In genomic region chr16:78265151-78265590, GRCm38 (mm10) we compare ENCODE assay signal across 8 mouse cellular contexts. TPM values are rescaled to one million over a fixed set of nuclear protein-coding genes. Genes with fewer than 3 reads are reported as not detected.
DNase-seq lines count a peak whose midpoint lies in the region; ATAC-seq lines count a peak whose summit lies in the region.

No protein-coding gene starts in this region.

- no peaks in the 10 kb centered on the region for H3K27me3 ChIP-seq in heart, embryonic 10.5 days (ENCODE audit: insufficient read depth, poor library complexity, severe bottlenecking)
- H3K27me3 ChIP-seq in limb, embryonic 15.5 days = no peaks in the 10 kb centered on the region
- H3K27me3 ChIP-seq in midbrain, embryonic 14.5 days (ENCODE audit: control insufficient read depth, insufficient read depth, low read length) = no peaks in the 10 kb centered on the region
- H3K27me3 ChIP-seq in stomach, embryonic 15.5 days (replicated peaks) = no peaks in the 10 kb centered on the region

- no peak overlapping the region for H3K9ac ChIP-seq in limb, embryonic 15.5 days
- no peak overlapping the region for H3K9ac ChIP-seq in midbrain, embryonic 14.5 days (replicated peaks; ENCODE audit: low read length)
- no peak overlapping the region for H3K9ac ChIP-seq in stomach, embryonic 15.5 days

- H3K9me3 ChIP-seq in heart, embryonic 10.5 days = no peaks in the 10 kb centered on the region
- H3K9me3 ChIP-seq in limb, embryonic 15.5 days = no peaks in the 10 kb centered on the region
- H3K9me3 ChIP-seq in midbrain, embryonic 14.5 days (ENCODE audit: control insufficient read depth, low read length) = no peaks in the 10 kb centered on the region
- no peaks in the 10 kb centered on the region for H3K9me3 ChIP-seq in stomach, embryonic 15.5 days

- peak overlapping the region; percentile 58 for H3K4me3 ChIP-seq in heart, embryonic 10.5 days
- H3K4me3 ChIP-seq in limb, embryonic 15.5 days = peak overlapping the region; percentile 38
- H3K4me3 ChIP-seq in midbrain, embryonic 14.5 days (replicated peaks; ENCODE audit: low read depth, low read length) = peak overlapping the region; percentile 24
- peak overlapping the region; percentile 32 for H3K4me3 ChIP-seq in stomach, embryonic 15.5 days (replicated peaks)

- ATAC-seq in limb, embryonic 15.5 days (ENCODE audit: insufficient number of reproducible peaks, low FRiP score, low TSS enrichment, low read depth) = no peak
- peak; percentile 48; the same call in 1 of the 2 replicates for ATAC-seq in midbrain, embryonic 14.5 days (ENCODE audit: low FRiP score, low TSS enrichment)
- peak; percentile 85 for ATAC-seq in stomach, embryonic 15.5 days (ENCODE audit: insufficient read depth, low FRiP score, low read depth)

- H3K27ac ChIP-seq in heart, embryonic 10.5 days = peak overlapping the region; percentile 89
- H3K27ac ChIP-seq in limb, embryonic 15.5 days = no peak overlapping the region
- H3K27ac ChIP-seq in midbrain, embryonic 14.5 days (replicated peaks; ENCODE audit: low read depth, low read length) = no peak overlapping the region
- H3K27ac ChIP-seq in stomach, embryonic 15.5 days = peak overlapping the region; percentile 85

- peak overlapping the region; percentile 50 for H3K4me2 ChIP-seq in limb, embryonic 15.5 days
- H3K4me2 ChIP-seq in midbrain, embryonic 14.5 days (ENCODE audit: low read length) = peak overlapping the region; percentile 60
- peak overlapping the region; percentile 60 for H3K4me2 ChIP-seq in stomach, embryonic 15.5 days

- under 1% methylated on average over 7 of the region's 7 CpGs for WGBS in heart, embryonic 10.5 days
- WGBS in limb, embryonic 15.5 days = 0% methylated on average over 7 of the region's 7 CpGs
- 1% methylated on average over 7 of the region's 7 CpGs for WGBS in midbrain, embryonic 14.5 days
- 1% methylated on average over 7 of the region's 7 CpGs for WGBS in stomach, embryonic 15.5 days

- DNase-seq in urinary bladder, adult 18-20 months (ENCODE audit: low spot score in 2 of 2) = peak; percentile 32 to 67
- no peak for DNase-seq in urinary bladder, adult 2 months (ENCODE audit: low spot score)
- DNase-seq in embryo, embryonic 9.5 days (ENCODE audit: extremely low spot score) = peak; percentile 66
- peak; percentile 87 for DNase-seq in heart, embryonic 10.5 days (ENCODE audit: low spot score)
- DNase-seq in kidney, adult 8-10 months = peak; percentile 80 to 85
- DNase-seq in midbrain, embryonic 14.5 days = peak; percentile 73

- H3K36me3 ChIP-seq in heart, embryonic 10.5 days = no peaks in the 10 kb centered on the region
- H3K36me3 ChIP-seq in limb, embryonic 15.5 days = no peaks in the 10 kb centered on the region
- H3K36me3 ChIP-seq in midbrain, embryonic 14.5 days (ENCODE audit: control insufficient read depth, insufficient read depth, low read length) = no peaks in the 10 kb centered on the region
- no peaks in the 10 kb centered on the region for H3K36me3 ChIP-seq in stomach, embryonic 15.5 days

- H3K4me1 ChIP-seq in heart, embryonic 10.5 days = peaks cover 11% of the 10 kb centered on the region
- peaks cover 8% of the 10 kb centered on the region for H3K4me1 ChIP-seq in limb, embryonic 15.5 days
- H3K4me1 ChIP-seq in midbrain, embryonic 14.5 days (ENCODE audit: control insufficient read depth, insufficient read depth, low read length) = peaks cover 11% of the 10 kb centered on the region; the same call in 1 of the 2 replicates
- H3K4me1 ChIP-seq in stomach, embryonic 15.5 days = 0 out of 2 replicates have a peak, but pooled peaks cover 6% of the 10 kb centered on the region

RNA-seq across cellular contexts. Expression of gene Cxadr, which starts 36.1 kb away (rescaled TPM):
- polyA plus RNA-seq in urinary bladder, adult 2 months (2012; rRNA removed) = 8.3 and 9.0 TPM in 2 replicates
- polyA plus RNA-seq in heart, embryonic 10.5 days (2016; fragmentation: Nextera tagmentation; extraction: Ambion mirVana) = 27.9 and 35.9 TPM in 2 replicates
- polyA plus RNA-seq in limb, embryonic 15.5 days (2015; fragmentation: Nextera tagmentation; extraction: Ambion mirVana) = 14.6 and 16.2 TPM in 2 replicates
- polyA plus RNA-seq in midbrain, embryonic 14.5 days (2014; fragmentation: Nextera tagmentation; extraction: Ambion mirVana) = 124 and 133 TPM in 2 replicates
- 59.0 and 68.1 TPM in 2 replicates for polyA plus RNA-seq in stomach, embryonic 15.5 days (2015; fragmentation: Nextera tagmentation; extraction: Ambion mirVana)

Comparison
In these comparisons a context has a peak if more than half of its experiments do, and no peak if none do; other contexts are left out.
1. H3K27ac ChIP-seq: peak in heart, embryonic 10.5 days (single experiment) and stomach, embryonic 15.5 days (single experiment); none in limb, embryonic 15.5 days (single experiment) and midbrain, embryonic 14.5 days (single experiment).
2. Peak in every context shown above with its lines, with median percentiles within 50 percentile points of each other: H3K4me3 ChIP-seq and H3K4me2 ChIP-seq.